Mouse (Mus musculus): ENCODE measurements at regions not wholly inside any gene's neighbourhood (a gene's known extent, or its start where the extent isn't known, plus 50 kb on each side); places are given as distances from the start of the nearest gene placed in this dataset.

DNA sequence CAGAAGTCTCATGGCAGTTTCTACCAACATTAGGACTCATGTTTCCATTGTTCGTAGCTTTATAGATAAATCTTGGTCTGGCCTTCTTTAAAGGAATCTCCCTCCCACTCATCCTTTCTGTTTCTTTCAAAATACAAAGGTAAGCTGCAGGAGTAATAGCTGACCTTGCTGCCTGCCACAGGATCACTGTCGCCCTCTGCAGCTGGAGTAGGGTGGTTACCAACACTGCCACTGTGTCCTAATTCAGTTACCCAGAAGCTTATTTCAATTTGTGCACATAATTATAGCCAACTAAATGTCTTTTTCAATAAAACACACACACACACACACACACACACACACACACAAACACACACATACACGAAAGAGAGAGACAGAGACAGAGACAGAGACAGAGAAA lies 175.3 kb downstream of the Mylk4 start:
- Histone ChIP-seq H3K4me3 (ENCODE audit: low read depth, low read length) (no peak overlapping the region), H3K4me1 (ENCODE audit: insufficient read depth) (no peaks in the 10 kb centered on the region), H3K27ac (ENCODE audit: low read depth, low read length) (no peak overlapping the region), H3K9ac (no peak overlapping the region), H3K9me3 (ENCODE audit: low read length) (no peaks in the 10 kb centered on the region), H3K4me2 (ENCODE audit: low read depth) (no peak overlapping the region), H3K27me3 (ENCODE audit: insufficient read depth, low read length) (no peaks in the 10 kb centered on the region), H3K36me3 (ENCODE audit: insufficient read depth) (no peaks in the 10 kb centered on the region)
- WGBS, result 82% methylated on average over 3 of the region's 3 CpGs
- no peak for TF ChIP-seq CTCF (IDR thresholded peaks at IDR 0.05; ENCODE audit: low read depth)
- ATAC-seq (no peak), DNase-seq (no peak)

DNA sequence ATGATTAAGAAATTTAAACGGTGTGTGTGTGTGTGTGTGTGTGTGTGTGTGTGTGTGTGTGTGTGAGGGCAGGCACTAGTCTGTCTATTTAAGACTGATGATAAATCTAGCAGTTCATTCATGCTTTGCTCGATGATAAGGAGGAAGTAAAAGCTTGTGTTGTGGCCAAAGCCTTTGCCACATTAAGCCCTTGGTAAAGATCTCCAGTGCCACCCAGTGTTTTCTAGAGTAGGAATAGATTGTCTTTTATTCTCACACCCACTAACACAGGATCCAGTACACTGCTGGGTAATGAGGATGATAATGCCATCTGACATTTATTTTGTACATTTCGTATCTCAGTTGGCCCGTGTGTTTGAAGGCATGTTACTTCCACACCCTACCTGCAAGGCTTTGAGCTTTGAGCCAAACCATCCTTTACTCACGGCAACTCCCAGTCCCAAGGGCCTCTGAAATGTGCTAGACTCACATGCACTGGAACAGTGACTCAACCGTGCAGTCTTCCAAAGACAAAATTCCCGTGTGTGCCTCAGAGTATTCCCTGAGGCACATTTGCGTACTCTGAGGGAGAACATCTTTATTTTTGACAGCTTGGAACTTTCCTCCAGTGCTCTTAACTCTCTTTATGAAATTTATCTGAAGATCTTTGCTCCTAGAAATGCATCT lies 179.7 kb downstream of the Mylk4 start:
- no peaks in the 10 kb centered on the region for H3K9me3 ChIP-seq (ENCODE audit: low read length)
- DNase-seq, result no peak
- H3K27me3 ChIP-seq (ENCODE audit: insufficient read depth, low read length), result no peaks in the 10 kb centered on the region
- H3K9ac ChIP-seq, result no peak overlapping the region
- no peak overlapping the region for H3K4me3 ChIP-seq (ENCODE audit: low read depth, low read length)
- TF ChIP-seq CTCF (IDR thresholded peaks at IDR 0.05; ENCODE audit: low read depth), result no peak
- ATAC-seq, result no peak
- H3K4me1 ChIP-seq (ENCODE audit: insufficient read depth), result no peaks in the 10 kb centered on the region
- H3K36me3 ChIP-seq (ENCODE audit: insufficient read depth), result no peaks in the 10 kb centered on the region
- no peak overlapping the region for H3K4me2 ChIP-seq (ENCODE audit: low read depth)
- no peak overlapping the region for H3K27ac ChIP-seq (ENCODE audit: low read depth, low read length)
- WGBS, result 82% methylated on average over 8 of the region's 8 CpGs

DNA sequence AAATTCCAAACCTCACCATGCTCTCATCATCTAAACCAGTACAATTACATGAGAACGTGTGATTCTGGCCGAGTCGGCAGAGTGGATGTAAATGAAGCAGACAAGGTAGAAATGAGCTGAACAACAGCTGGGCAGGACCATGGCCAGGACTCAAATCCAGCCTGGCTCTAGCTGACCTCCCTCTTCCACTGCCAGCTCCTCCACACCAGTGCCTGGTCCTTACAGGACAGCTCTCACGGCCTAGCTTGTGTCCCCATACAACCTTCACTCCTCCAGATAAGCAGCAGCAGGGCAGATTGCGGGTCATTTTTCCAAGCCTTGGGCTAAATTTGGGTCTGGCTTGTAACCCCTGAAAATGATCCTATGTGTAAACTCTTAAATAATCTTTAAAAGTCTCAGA lies 182.4 kb downstream of the Mylk4 start:
- TF ChIP-seq CTCF (IDR thresholded peaks at IDR 0.05; ENCODE audit: low read depth), result no peak
- whole genome bisulfite sequencing, result 86% methylated on average over 5 of the region's 5 CpGs
- no peak for ATAC-seq

DNA sequence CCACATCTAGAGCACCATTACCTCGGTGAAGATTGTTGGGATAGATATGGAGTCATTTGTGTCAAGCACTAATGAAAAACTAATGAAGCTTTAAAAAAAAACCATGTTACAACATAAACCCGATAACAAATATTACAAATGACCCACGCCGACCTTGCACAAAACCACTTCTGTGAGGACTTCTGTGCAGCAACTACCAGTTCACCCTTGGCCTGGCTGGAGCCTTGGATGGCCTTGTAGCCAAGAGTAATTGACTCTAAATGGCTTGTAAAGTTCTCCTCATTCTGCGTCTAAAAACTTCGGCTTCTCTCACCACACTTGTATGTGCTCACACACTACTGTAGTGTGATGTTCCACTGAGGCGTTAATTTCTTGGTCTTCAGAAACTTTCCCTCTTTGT lies 190.1 kb downstream of the Mylk4 start:
- H3K9me3 ChIP-seq (ENCODE audit: low read length), result no peaks in the 10 kb centered on the region
- ATAC-seq (no peak), DNase-seq (no peak)
- no peaks in the 10 kb centered on the region for H3K27me3 ChIP-seq (ENCODE audit: insufficient read depth, low read length)
- no peak overlapping the region for H3K9ac ChIP-seq
- WGBS, result 93% methylated on average over 7 of the region's 7 CpGs
- H3K36me3 ChIP-seq (ENCODE audit: insufficient read depth), result no peaks in the 10 kb centered on the region
- H3K4me1 ChIP-seq (ENCODE audit: insufficient read depth), result no peaks in the 10 kb centered on the region
- H3K27ac ChIP-seq (ENCODE audit: low read depth, low read length), result no peak overlapping the region
- no peak overlapping the region for H3K4me2 ChIP-seq (ENCODE audit: low read depth)
- H3K4me3 ChIP-seq (ENCODE audit: low read depth, low read length), result no peak overlapping the region
- TF ChIP-seq CTCF (IDR thresholded peaks at IDR 0.05; ENCODE audit: low read depth), result no peak

More for the DNA sequence above, 182.4 kb downstream of the Mylk4 start:
- H3K4me2 ChIP-seq (ENCODE audit: low read depth), result no peak overlapping the region
- no peaks in the 10 kb centered on the region for H3K9me3 ChIP-seq (ENCODE audit: low read length)
- H3K27me3 ChIP-seq (ENCODE audit: insufficient read depth, low read length), result no peaks in the 10 kb centered on the region
- H3K4me1 ChIP-seq (ENCODE audit: insufficient read depth), result no peaks in the 10 kb centered on the region
- H3K27ac ChIP-seq (ENCODE audit: low read depth, low read length), result no peak overlapping the region
- no peak overlapping the region for H3K9ac ChIP-seq
- H3K36me3 ChIP-seq (ENCODE audit: insufficient read depth), result no peaks in the 10 kb centered on the region
- no peak for DNase-seq
- no peak overlapping the region for H3K4me3 ChIP-seq (ENCODE audit: low read depth, low read length)

DNA sequence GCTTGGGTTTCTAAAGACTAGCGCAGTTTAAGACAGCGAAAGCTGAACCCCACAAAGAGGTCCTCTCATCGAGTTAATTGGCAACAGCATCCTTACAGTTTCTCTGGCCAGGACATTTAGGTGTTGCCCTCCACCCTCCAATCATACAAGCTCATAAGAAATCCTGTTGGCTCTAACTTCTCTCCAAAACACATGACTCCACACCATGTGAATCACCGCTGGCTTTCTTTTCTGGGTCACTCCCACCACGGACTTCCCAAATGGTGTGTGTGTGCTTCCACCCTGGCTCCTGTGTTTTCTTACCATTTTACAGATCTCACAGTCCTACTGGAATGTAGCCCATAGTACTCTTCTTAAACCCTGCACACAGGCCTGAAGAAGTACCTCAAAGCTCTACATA lies 190.6 kb downstream of the Mylk4 start:
- Histone ChIP-seq H3K27ac (ENCODE audit: low read depth, low read length) (no peak overlapping the region), H3K27me3 (ENCODE audit: insufficient read depth, low read length) (no peaks in the 10 kb centered on the region), H3K36me3 (ENCODE audit: insufficient read depth) (no peaks in the 10 kb centered on the region), H3K9me3 (ENCODE audit: low read length) (no peaks in the 10 kb centered on the region), H3K4me2 (ENCODE audit: low read depth) (no peak overlapping the region), H3K4me1 (ENCODE audit: insufficient read depth) (no peaks in the 10 kb centered on the region), H3K9ac (no peak overlapping the region), H3K4me3 (ENCODE audit: low read depth, low read length) (no peak overlapping the region)
- WGBS, result 96% methylated on average over 5 of the region's 5 CpGs
- TF ChIP-seq CTCF (IDR thresholded peaks at IDR 0.05; ENCODE audit: low read depth), result no peak
- ATAC-seq (no peak), DNase-seq (no peak)

DNA sequence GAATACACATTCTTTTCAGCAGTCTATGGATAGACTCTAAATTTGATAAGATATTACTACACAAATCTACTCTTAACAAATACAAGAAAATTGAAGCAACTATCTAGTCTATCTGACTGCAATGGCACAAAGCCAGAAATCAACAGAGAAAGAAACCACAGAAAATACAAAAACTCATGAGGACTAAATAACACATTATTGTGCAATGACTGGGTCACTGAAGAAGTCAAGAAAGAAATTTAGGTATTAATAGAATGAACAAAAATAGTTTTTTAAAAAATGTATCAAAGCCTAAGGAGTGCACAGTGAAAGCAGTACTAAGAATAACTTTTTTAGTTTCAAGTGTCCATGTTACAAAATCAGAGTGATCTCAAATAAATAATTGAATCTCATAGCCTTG lies 202.2 kb downstream of the Mylk4 start:
- Histone ChIP-seq H3K36me3 (ENCODE audit: insufficient read depth) (no peaks in the 10 kb centered on the region), H3K27ac (ENCODE audit: low read depth, low read length) (no peak overlapping the region), H3K4me3 (ENCODE audit: low read depth, low read length) (no peak overlapping the region), H3K9ac (no peak overlapping the region), H3K9me3 (ENCODE audit: low read length) (no peaks in the 10 kb centered on the region), H3K4me2 (ENCODE audit: low read depth) (no peak overlapping the region), H3K4me1 (ENCODE audit: insufficient read depth) (no peaks in the 10 kb centered on the region), H3K27me3 (ENCODE audit: insufficient read depth, low read length) (no peaks in the 10 kb centered on the region)
- ATAC-seq (no peak), DNase-seq (no peak)
- TF ChIP-seq CTCF (IDR thresholded peaks at IDR 0.05; ENCODE audit: low read depth), result no peak

DNA sequence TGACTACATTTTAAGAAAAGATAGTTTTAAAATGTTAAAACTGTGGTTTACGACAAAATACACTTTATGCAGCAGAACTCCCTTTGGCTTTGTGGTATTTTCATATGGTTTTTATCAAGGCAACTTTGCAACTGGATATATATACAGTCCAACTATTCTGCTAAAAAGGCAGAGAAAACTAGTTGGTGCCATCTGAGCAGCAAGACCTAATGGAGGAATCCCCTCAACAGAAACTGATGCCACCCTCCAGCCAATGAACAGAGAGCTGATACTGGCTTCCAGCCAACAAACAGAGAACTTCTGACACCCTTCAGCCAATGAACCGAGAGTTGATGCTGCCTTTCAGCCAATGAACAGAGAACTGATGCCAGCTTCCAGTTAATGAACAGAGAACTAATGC lies 215.9 kb downstream of the Mylk4 start:
- no peaks in the 10 kb centered on the region for H3K9me3 ChIP-seq (ENCODE audit: low read length)
- no peak overlapping the region for H3K9ac ChIP-seq
- no peak overlapping the region for H3K4me3 ChIP-seq (ENCODE audit: low read depth, low read length)
- H3K27me3 ChIP-seq (ENCODE audit: insufficient read depth, low read length), result no peaks in the 10 kb centered on the region
- no peaks in the 10 kb centered on the region for H3K4me1 ChIP-seq (ENCODE audit: insufficient read depth)
- 73% methylated on average over 2 of the region's 2 CpGs for WGBS
- H3K27ac ChIP-seq (ENCODE audit: low read depth, low read length), result no peak overlapping the region
- DNase-seq (no peak), ATAC-seq (no peak)
- no peak for TF ChIP-seq CTCF (IDR thresholded peaks at IDR 0.05; ENCODE audit: low read depth)
- no peaks in the 10 kb centered on the region for H3K36me3 ChIP-seq (ENCODE audit: insufficient read depth)
- H3K4me2 ChIP-seq (ENCODE audit: low read depth), result no peak overlapping the region

Measured in forebrain, postnatal 0 days (tissue).